7 mouse cellular contexts compared by ENCODE assay signal in the genomic region with DNA sequence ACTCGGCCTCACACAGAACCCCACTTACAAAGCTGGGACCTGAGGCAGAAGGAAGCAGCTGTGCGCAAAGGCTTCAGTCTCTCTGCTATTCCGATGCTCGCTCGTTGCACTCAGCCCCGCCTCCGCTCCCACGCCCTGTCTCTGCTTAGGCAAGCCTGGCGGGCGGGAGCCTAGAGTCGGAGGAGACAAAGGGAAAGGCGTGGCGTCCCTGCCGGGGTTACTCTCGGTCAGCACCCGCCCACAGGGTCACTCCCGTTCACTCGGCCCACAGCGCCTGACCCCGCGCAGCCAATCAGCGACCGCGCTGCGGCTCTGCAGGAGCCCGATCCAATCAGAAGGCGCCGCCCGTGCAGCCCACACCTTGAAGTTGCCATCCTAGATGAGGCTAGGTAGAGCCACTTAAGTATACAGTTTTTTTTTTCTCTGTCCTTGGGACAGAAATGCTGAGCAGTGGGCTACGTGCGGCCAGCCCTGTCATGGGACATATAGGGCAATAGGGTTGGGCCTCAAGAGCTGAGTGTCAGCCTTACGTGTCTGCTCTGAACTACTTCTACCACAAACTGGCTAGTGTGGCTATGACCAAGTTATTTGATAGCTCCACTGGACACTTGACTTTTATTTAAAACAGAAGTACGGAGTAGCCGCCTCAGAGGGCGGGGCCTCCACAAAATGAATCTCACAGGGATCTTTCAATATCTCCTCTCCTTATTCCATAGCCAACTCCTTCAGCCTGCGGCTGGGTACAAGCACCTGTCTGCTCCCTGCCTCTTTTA. TPM values are rescaled to one million over a fixed set of nuclear protein-coding genes. Genes with fewer than 3 reads are reported as not detected.
DNase-seq lines count a peak whose midpoint lies in the region; ATAC-seq and TF ChIP-seq lines count a peak whose summit lies in the region.

No protein-coding gene starts in this region.

- 2% methylated on average over 36 of the region's 36 CpGs for WGBS in embryonic facial prominence, embryonic 13.5 days
- WGBS in heart, adult 2 months = 5% methylated on average over 36 of the region's 36 CpGs
- WGBS in limb, embryonic 13.5 days = 2% methylated on average over 36 of the region's 36 CpGs
- WGBS in midbrain, embryonic 16.5 days = 4% methylated on average over 36 of the region's 36 CpGs

- H3K79me2 ChIP-seq in heart, adult 2 months (replicated peaks; ENCODE audit: control insufficient read depth, insufficient read depth, low read length) = no peaks in the 10 kb centered on the region

- peak; percentile 71; the same call in 1 of the 2 replicates for TF ChIP-seq EP300 in heart, adult 2 months (IDR thresholded peaks at IDR 0.05; ENCODE audit: insufficient read depth, low read depth, low read length)

- H3K9me3 ChIP-seq in embryonic facial prominence, embryonic 13.5 days = no peaks in the 10 kb centered on the region
- H3K9me3 ChIP-seq in limb, embryonic 13.5 days = no peaks in the 10 kb centered on the region
- H3K9me3 ChIP-seq in midbrain, embryonic 16.5 days (replicated peaks; ENCODE audit: control insufficient read depth, low read length, poor library complexity, severe bottlenecking) = no peaks in the 10 kb centered on the region

- peak overlapping the region; percentile 49 for H3K4me3 ChIP-seq in embryonic facial prominence, embryonic 13.5 days
- H3K4me3 ChIP-seq in heart, adult 2 months = peak overlapping the region; percentile 34
- peak overlapping the region; percentile 52 for H3K4me3 ChIP-seq in limb, embryonic 13.5 days
- peak overlapping the region; percentile 50 for H3K4me3 ChIP-seq in midbrain, embryonic 16.5 days (ENCODE audit: low read depth, low read length)

- no peaks in the 10 kb centered on the region for H3K27me3 ChIP-seq in embryonic facial prominence, embryonic 13.5 days
- no peaks in the 10 kb centered on the region for H3K27me3 ChIP-seq in heart, adult 2 months (ENCODE audit: control insufficient read depth, insufficient read depth, low read length)
- H3K27me3 ChIP-seq in limb, embryonic 13.5 days = no peaks in the 10 kb centered on the region
- no peaks in the 10 kb centered on the region for H3K27me3 ChIP-seq in midbrain, embryonic 16.5 days (ENCODE audit: control insufficient read depth, insufficient read depth, low read depth, low read length)

- ATAC-seq in embryonic facial prominence, embryonic 13.5 days (ENCODE audit: insufficient number of reproducible peaks, insufficient read depth, low FRiP score, low TSS enrichment, low read depth) = peak; percentile 96
- ATAC-seq in limb, embryonic 13.5 days (ENCODE audit: low FRiP score, low read depth) = peak; percentile 97
- ATAC-seq in midbrain, embryonic 16.5 days = peak; percentile 98

- H3K36me3 ChIP-seq in embryonic facial prominence, embryonic 13.5 days = no peaks in the 10 kb centered on the region
- no peaks in the 10 kb centered on the region for H3K36me3 ChIP-seq in heart, adult 2 months (ENCODE audit: control insufficient read depth, insufficient read depth, low read length)
- no peaks in the 10 kb centered on the region for H3K36me3 ChIP-seq in limb, embryonic 13.5 days
- no peaks in the 10 kb centered on the region for H3K36me3 ChIP-seq in midbrain, embryonic 16.5 days (ENCODE audit: control insufficient read depth, insufficient read depth, low read length)

- H3K9ac ChIP-seq in embryonic facial prominence, embryonic 13.5 days = peak overlapping the region; percentile 74
- H3K9ac ChIP-seq in heart, adult 2 months (ENCODE audit: low read depth, low read length) = peak overlapping the region; percentile 22
- peak overlapping the region; percentile 70 for H3K9ac ChIP-seq in limb, embryonic 13.5 days
- peak overlapping the region; percentile 65 for H3K9ac ChIP-seq in midbrain, embryonic 16.5 days (ENCODE audit: low read depth, low read length)

- intact Hi-C loops in heart, adult 2 months (cut with DNase I) = loop anchor here (1.0 to 10.0 kb wide), 2 partner anchors 18 to 297 kb away; a partner anchor contains a TSS

- TF ChIP-seq CTCF in heart, adult 2 months (IDR thresholded peaks at IDR 0.05) = no peak

- peak overlapping the region; percentile 94 for H3K27ac ChIP-seq in embryonic facial prominence, embryonic 13.5 days
- peak overlapping the region; percentile 76 for H3K27ac ChIP-seq in heart, adult 2 months
- peak overlapping the region; percentile 94 for H3K27ac ChIP-seq in limb, embryonic 13.5 days
- peak overlapping the region; percentile 90 for H3K27ac ChIP-seq in midbrain, embryonic 16.5 days (ENCODE audit: low read length)

- peak; percentile 94 for TF ChIP-seq POLR2A in heart, adult 2 months (IDR thresholded peaks at IDR 0.05; ENCODE audit: insufficient read depth, low read depth, low read length)

- peak; percentile 98 for DNase-seq in adrenal gland, postnatal 36 days
- peak; percentile 92 to 97 for DNase-seq in heart, adult 2 months
- DNase-seq in kidney, adult 8-10 months = peak; percentile 95
- DNase-seq in spleen, postnatal 10 days (ENCODE audit: low spot score in 2 of 2) = peak; percentile 72 to 96

- H3K4me2 ChIP-seq in embryonic facial prominence, embryonic 13.5 days = peak overlapping the region; percentile 75
- peak overlapping the region; percentile 79 for H3K4me2 ChIP-seq in limb, embryonic 13.5 days (replicated peaks)
- H3K4me2 ChIP-seq in midbrain, embryonic 16.5 days (ENCODE audit: low read length) = peak overlapping the region; percentile 87

- peaks cover 32% of the 10 kb centered on the region for H3K4me1 ChIP-seq in embryonic facial prominence, embryonic 13.5 days
- peaks cover 6% of the 10 kb centered on the region for H3K4me1 ChIP-seq in heart, adult 2 months (ENCODE audit: control insufficient read depth, insufficient read depth, low read length)
- H3K4me1 ChIP-seq in limb, embryonic 13.5 days = peaks cover 36% of the 10 kb centered on the region
- peaks cover 21% of the 10 kb centered on the region for H3K4me1 ChIP-seq in midbrain, embryonic 16.5 days (ENCODE audit: control insufficient read depth, insufficient read depth, low read length)

RNA-seq across cellular contexts. Expression of a gene that starts 45.2 kb away (rescaled TPM):
- under 1 TPM; 0.16 to 0.83 TPM for total RNA-seq in adrenal gland, postnatal 36 days (2021)
- polyA plus RNA-seq in embryonic facial prominence, embryonic 13.5 days (2015; fragmentation: Nextera tagmentation; extraction: Ambion mirVana) = 0.22 TPM in 1 of 2 replicates, not detected in the other
- total RNA-seq in heart, adult 2 months (2021) = under 1 TPM in 1 of 2 experiments, not detected in 1; 0.13 TPM
- 0.37 TPM in 1 of 2 replicates, not detected in the other for polyA plus RNA-seq in heart, adult 2 months (2012; rRNA removed)
- polyA plus RNA-seq in limb, embryonic 13.5 days (2015; fragmentation: Nextera tagmentation; extraction: Ambion mirVana) = not detected in 2 replicates
- 6.9 and 8.1 TPM in 2 replicates for polyA plus RNA-seq in midbrain, embryonic 16.5 days (2015; fragmentation: Nextera tagmentation; extraction: Ambion mirVana)

RNA-seq across cellular contexts. Expression of a gene that starts 45.2 kb away (rescaled TPM):
- 100 to 1,000 TPM; 596 to 993 TPM for total RNA-seq in adrenal gland, postnatal 36 days (2021)
- polyA plus RNA-seq in embryonic facial prominence, embryonic 13.5 days (2015; fragmentation: Nextera tagmentation; extraction: Ambion mirVana) = 211 and 213 TPM in 2 replicates
- total RNA-seq in heart, adult 2 months (2021) = 10 to 100 TPM in 1 of 2 experiments, 1 to 10 TPM in 1; 9.2 to 12.2 TPM
- 21.2 and 31.1 TPM in 2 replicates for polyA plus RNA-seq in heart, adult 2 months (2012; rRNA removed)
- 197 and 219 TPM in 2 replicates for polyA plus RNA-seq in limb, embryonic 13.5 days (2015; fragmentation: Nextera tagmentation; extraction: Ambion mirVana)
- polyA plus RNA-seq in midbrain, embryonic 16.5 days (2015; fragmentation: Nextera tagmentation; extraction: Ambion mirVana) = 281 and 311 TPM in 2 replicates

RNA-seq across cellular contexts. Expression of a gene that starts 56.0 kb away (rescaled TPM):
- total RNA-seq in adrenal gland, postnatal 36 days (2021) = not detected
- not detected in 2 replicates for polyA plus RNA-seq in embryonic facial prominence, embryonic 13.5 days (2015; fragmentation: Nextera tagmentation; extraction: Ambion mirVana)
- total RNA-seq in heart, adult 2 months (2021) = not detected
- not detected in 2 replicates for polyA plus RNA-seq in heart, adult 2 months (2012; rRNA removed)
- polyA plus RNA-seq in limb, embryonic 13.5 days (2015; fragmentation: Nextera tagmentation; extraction: Ambion mirVana) = not detected in 2 replicates
- polyA plus RNA-seq in midbrain, embryonic 16.5 days (2015; fragmentation: Nextera tagmentation; extraction: Ambion mirVana) = 0.10 and 0.28 TPM in 2 replicates

Comparison
In these comparisons a context has a peak if more than half of its experiments do, and no peak if none do; other contexts are left out.
1. Peak in every context shown above with its lines: DNase-seq, ATAC-seq, H3K4me3 ChIP-seq and H3K27ac ChIP-seq.
2. H3K9ac ChIP-seq: peak in every context shown above with its lines; median percentile 74 in embryonic facial prominence, embryonic 13.5 days; 70 in limb, embryonic 13.5 days; 65 in midbrain, embryonic 16.5 days; 22 in heart, adult 2 months.